Mouse (Mus musculus): ENCODE data around the gene Tctex1d4.

DNA sequence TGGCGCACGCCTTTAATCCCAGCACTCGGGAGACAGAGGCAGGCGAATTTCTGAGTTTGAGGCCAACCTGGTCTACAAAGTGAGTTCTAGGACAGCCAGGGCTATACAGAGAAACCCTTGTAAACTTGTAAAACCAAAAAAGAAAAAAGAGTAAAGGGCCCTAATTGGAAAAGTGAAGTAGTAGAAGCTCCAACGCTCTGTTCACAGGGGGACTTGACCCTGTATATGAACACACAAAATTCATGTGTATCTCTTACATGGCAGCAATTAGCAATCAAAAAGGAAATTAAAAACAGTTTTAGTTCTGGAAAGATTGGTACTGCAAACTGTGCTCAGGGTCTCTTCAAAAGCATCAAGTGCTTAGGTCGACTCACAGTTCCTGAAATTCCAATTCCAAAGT, 29.8 kb downstream of the Tctex1d4 start:
- TF ChIP-seq CTCF (IDR thresholded peaks at IDR 0.05; ENCODE audit: control insufficient read depth, insufficient read depth, low read length) (no peak), POLR2A (IDR thresholded peaks at IDR 0.05; ENCODE audit: borderline replicate concordance, control insufficient read depth, low read depth, low read length) (no peak)

Measured in bone marrow, adult 2 months (tissue).